Mouse (Mus musculus): ENCODE measurements around the gene Sap18b.
A peak's percentile ranks its signal among the peaks of the same experiment; 100 is the strongest.
"Not testable (repeated sequence)": the region's sequence is repeated elsewhere in the genome, so short reads cannot be mapped to it uniquely, and the experiment has no call there.

The Sap18b gene

GRCm38 (mm10) chr8:95825162-95825561 is at the start of gene Sap18b:
Sap18b (plus strand) TSS chr8:95825346.
- DNase-seq: not testable (repeated sequence)

- no peak for DNase-seq
These were observed 44.1 kb upstream of the Sap18b start for GRCm38 (mm10) chr8:95781085-95781484.

- no peak for DNase-seq
These were observed 43.4 kb upstream of the Sap18b start for GRCm38 (mm10) chr8:95781775-95782174.

- no peak for DNase-seq
These were observed 42.5 kb upstream of the Sap18b start for GRCm38 (mm10) chr8:95782628-95783027.

- DNase-seq: no peak
These were observed 39.6 kb upstream of the Sap18b start for GRCm38 (mm10) chr8:95785591-95785990.

GRCm38 (mm10) chr8:95795333-95796061 is 29.6 kb upstream of the Sap18b start:
- not testable (repeated sequence) for DNase-seq

- DNase-seq: no peak
These were observed 26.0 kb upstream of the Sap18b start for GRCm38 (mm10) chr8:95799117-95799516.

GRCm38 (mm10) chr8:95799891-95800290 is 25.3 kb upstream of the Sap18b start:
- no peak for DNase-seq

GRCm38 (mm10) chr8:95800353-95800752 is 24.8 kb upstream of the Sap18b start:
- DNase-seq: no peak

- no peak for DNase-seq
These were observed 23.6 kb upstream of the Sap18b start for GRCm38 (mm10) chr8:95801476-95802064.

GRCm38 (mm10) chr8:95802231-95802630 is 22.9 kb upstream of the Sap18b start:
- DNase-seq: no peak

- DNase-seq: no peak
These were observed 19.7 kb upstream of the Sap18b start for GRCm38 (mm10) chr8:95805482-95805881.

GRCm38 (mm10) chr8:95806461-95807191 is 18.5 kb upstream of the Sap18b start:
- DNase-seq: peak; percentile 50

GRCm38 (mm10) chr8:95807331-95807843 is 17.8 kb upstream of the Sap18b start, which contains the start of gene Cnot1:
Cnot1 (minus strand) TSS chr8:95807464.
- peak; percentile 98 for DNase-seq

- peak; percentile 94 for DNase-seq
These were observed 17.3 kb upstream of the Sap18b start for GRCm38 (mm10) chr8:95807861-95808260.

- peak; percentile 54 for DNase-seq
These were observed 16.5 kb upstream of the Sap18b start for GRCm38 (mm10) chr8:95808631-95809030.

GRCm38 (mm10) chr8:95809116-95809515 is 16.0 kb upstream of the Sap18b start:
- no peak for DNase-seq

GRCm38 (mm10) chr8:95810184-95810591 is 15.0 kb upstream of the Sap18b start:
- DNase-seq: no peak

GRCm38 (mm10) chr8:95816044-95816708 is 9.0 kb upstream of the Sap18b start:
- DNase-seq: no peak

- DNase-seq: no peak
These were observed 7.5 kb upstream of the Sap18b start for GRCm38 (mm10) chr8:95817597-95817996.

GRCm38 (mm10) chr8:95818211-95818610 is 6.9 kb upstream of the Sap18b start:
- no peak for DNase-seq

- DNase-seq: no peak
These were observed 3.9 kb upstream of the Sap18b start for GRCm38 (mm10) chr8:95821266-95821665.

- DNase-seq: no peak
These were observed 3.0 kb upstream of the Sap18b start for GRCm38 (mm10) chr8:95822096-95822495.
